Mouse (Mus musculus) kidney, embryonic 16.5 days (tissue): ENCODE results near the gene Klkb1. TPM values are rescaled to one million over a fixed set of nuclear protein-coding genes. Genes with fewer than 3 reads are reported as not detected.

Experiments
- ATAC-seq: fragments of 200-750 bp; cut with Nextera tagmentation; 2 replicates; pipeline ENCODE4 v1.8.0; 2017; ENCODE audit warnings: moderate TSS enrichment; ENCODE audit not compliant: low FRiP score, low TSS enrichment
- H3K27ac ChIP-seq: fragments of 300-500 bp; sonication (generic); 2 replicates; pipeline ENCODE4 v1.5.1; 2014; ENCODE audit warnings: low read length
- H3K27me3 ChIP-seq: fragments of 300-500 bp; sonication (generic); 2 replicates; pipeline ENCODE4 v1.6.1; 2014; ENCODE audit warnings: low read length, control low read depth, mixed read lengths; ENCODE audit not compliant: insufficient read depth
- H3K36me3 ChIP-seq: fragments of 300-500 bp; sonication (generic); 2 replicates; pipeline ENCODE4 v1.6.1; 2014; ENCODE audit warnings: low read length, control low read depth, mixed read lengths; ENCODE audit not compliant: insufficient read depth
- H3K4me1 ChIP-seq: fragments of 300-500 bp; sonication (generic); 2 replicates; pipeline ENCODE4 v1.6.1; 2014; ENCODE audit warnings: low read length, control low read depth, mixed read lengths; ENCODE audit not compliant: insufficient read depth
- H3K4me2 ChIP-seq: fragments of 300-500 bp; sonication (generic); replicated peaks from 2 replicates; pipeline ENCODE4 v1.6.1; 2014; ENCODE audit warnings: low read depth, low read length
- H3K4me3 ChIP-seq: fragments of 300-500 bp; sonication (generic); 2 replicates; pipeline ENCODE4 v1.5.1; 2014; ENCODE audit warnings: mild to moderate bottlenecking, low read length
- H3K9ac ChIP-seq: fragments of 300-500 bp; sonication (generic); replicated peaks from 2 replicates; pipeline ENCODE4 v1.6.1; 2014; ENCODE audit warnings: low read length
- H3K9me3 ChIP-seq: fragments of 300-500 bp; sonication (generic); 2 replicates; pipeline ENCODE4 v1.6.1; 2016; ENCODE audit warnings: low read length, control low read depth
- WGBS: fragments of 180-500 bp; shearing (Covaris S2); extraction: QIAGEN DNeasy Blood & Tissue Kit; methylation state at CpG from one replicate; pipeline ENCODE4 v1.1.7; 2014; 5-methylcytosine and 5-hydroxymethylcytosine counted together
- polyA plus RNA-seq: library from polyadenylated mRNA; unstranded; fragments of >200 nt; fragmentation: Nextera tagmentation; extraction: Ambion mirVana; gene quantifications from 2 replicates; pipeline ENCODE4 v1.2.1, GENCODE M21; 2015

Klkb1 gene
- polyA plus RNA-seq, 1 experiment from 2014 or later = 0.22 TPM

- H3K27ac ChIP-seq = no peak overlapping the region
- 88% methylated on average over 4 of the region's 4 CpGs for WGBS
- H3K36me3 ChIP-seq = no peaks in the 10 kb centered on the region
- no peak for ATAC-seq
- no peaks in the 10 kb centered on the region for H3K9me3 ChIP-seq
- H3K9ac ChIP-seq = no peak overlapping the region
- no peak overlapping the region for H3K4me2 ChIP-seq
- no peaks in the 10 kb centered on the region for H3K27me3 ChIP-seq
- no peak overlapping the region for H3K4me3 ChIP-seq
- no peaks in the 10 kb centered on the region for H3K4me1 ChIP-seq
Measured at GRCm38 (mm10) chr8:45274317-45274716, 20.3 kb downstream of the Klkb1 start.

- Histone ChIP-seq H3K36me3 (no peaks in the 10 kb centered on the region), H3K27ac (no peak overlapping the region), H3K9me3 (no peaks in the 10 kb centered on the region; the same call in 1 of the 2 replicates), H3K27me3 (no peaks in the 10 kb centered on the region), H3K9ac (no peak overlapping the region), H3K4me2 (no peak overlapping the region), H3K4me3 (no peak overlapping the region), H3K4me1 (no peaks in the 10 kb centered on the region)
- ATAC-seq = no peak
Measured at GRCm38 (mm10) chr8:45269056-45269455, 25.6 kb downstream of the Klkb1 start.

- H3K9me3 ChIP-seq = no peaks in the 10 kb centered on the region; the same call in 1 of the 2 replicates
- ATAC-seq = no peak
- H3K9ac ChIP-seq = no peak overlapping the region
- H3K4me2 ChIP-seq = no peak overlapping the region
- H3K27me3 ChIP-seq = no peaks in the 10 kb centered on the region
- no peak overlapping the region for H3K27ac ChIP-seq
- H3K4me3 ChIP-seq = no peak overlapping the region
- H3K4me1 ChIP-seq = no peaks in the 10 kb centered on the region
- H3K36me3 ChIP-seq = no peaks in the 10 kb centered on the region
Measured at GRCm38 (mm10) chr8:45268485-45268884, 26.2 kb downstream of the Klkb1 start.

- Histone ChIP-seq H3K27me3 (no peaks in the 10 kb centered on the region), H3K27ac (no peak overlapping the region), H3K4me2 (no peak overlapping the region), H3K4me3 (no peak overlapping the region), H3K36me3 (no peaks in the 10 kb centered on the region), H3K9ac (no peak overlapping the region), H3K9me3 (no peaks in the 10 kb centered on the region; the same call in 1 of the 2 replicates), H3K4me1 (no peaks in the 10 kb centered on the region)
- ATAC-seq = no peak
- WGBS = 64% methylated on average over 4 of the region's 4 CpGs
Measured at GRCm38 (mm10) chr8:45267611-45268391, 26.9 kb downstream of the Klkb1 start.

GRCm38 (mm10) chr8:45266993-45267392 lies 27.7 kb downstream of the Klkb1 start:
- Histone ChIP-seq H3K9me3 (no peaks in the 10 kb centered on the region; the same call in 1 of the 2 replicates), H3K27ac (no peak overlapping the region), H3K4me3 (no peak overlapping the region), H3K9ac (no peak overlapping the region), H3K4me2 (no peak overlapping the region), H3K36me3 (no peaks in the 10 kb centered on the region), H3K4me1 (no peaks in the 10 kb centered on the region), H3K27me3 (no peaks in the 10 kb centered on the region)
- WGBS = 82% methylated on average over 8 of the region's 8 CpGs
- ATAC-seq = no peak

- H3K27me3 ChIP-seq = no peaks in the 10 kb centered on the region
- no peak overlapping the region for H3K4me2 ChIP-seq
- no peak overlapping the region for H3K27ac ChIP-seq
- 83% methylated on average over 4 of the region's 4 CpGs for whole genome bisulfite sequencing
- no peak for ATAC-seq
- H3K4me3 ChIP-seq = no peak overlapping the region
- H3K4me1 ChIP-seq = no peaks in the 10 kb centered on the region
- H3K9ac ChIP-seq = no peak overlapping the region
- no peaks in the 10 kb centered on the region for H3K36me3 ChIP-seq
- H3K9me3 ChIP-seq = no peaks in the 10 kb centered on the region; the same call in 1 of the 2 replicates
Measured at GRCm38 (mm10) chr8:45264918-45265317, 29.7 kb downstream of the Klkb1 start.

GRCm38 (mm10) chr8:45262851-45263250 lies 31.8 kb downstream of the Klkb1 start:
- no peak overlapping the region for H3K27ac ChIP-seq
- 91% methylated on average over 3 of the region's 3 CpGs for WGBS
- ATAC-seq = no peak
- no peaks in the 10 kb centered on the region for H3K4me1 ChIP-seq
- H3K9ac ChIP-seq = no peak overlapping the region
- H3K9me3 ChIP-seq = no peaks in the 10 kb centered on the region; the same call in 1 of the 2 replicates
- H3K4me2 ChIP-seq = no peak overlapping the region
- no peaks in the 10 kb centered on the region for H3K36me3 ChIP-seq
- H3K27me3 ChIP-seq = no peaks in the 10 kb centered on the region
- H3K4me3 ChIP-seq = no peak overlapping the region

GRCm38 (mm10) chr8:45261920-45262319 lies 32.7 kb downstream of the Klkb1 start, which contains the start of gene F11:
TSS of gene F11 (minus strand) at chr8:45262031.
- no peak within 1 kb of the TSS for H3K4me2 ChIP-seq
- no peaks in the 10 kb centered on the region for H3K4me1 ChIP-seq
- no peak within 1 kb of the TSS for H3K27ac ChIP-seq
- no peak within 1 kb of the TSS for H3K9ac ChIP-seq
- H3K27me3 ChIP-seq = no peaks in the 10 kb centered on the region
- ATAC-seq = no peak
- no peaks in the 10 kb centered on the region for H3K36me3 ChIP-seq
- WGBS = 83% methylated on average over 10 of the region's 10 CpGs
- no peak within 1 kb of the TSS for H3K4me3 ChIP-seq
- H3K9me3 ChIP-seq = no peaks in the 10 kb centered on the region; the same call in 1 of the 2 replicates

- no peak overlapping the region for H3K27ac ChIP-seq
- no peak overlapping the region for H3K4me3 ChIP-seq
- no peaks in the 10 kb centered on the region for H3K9me3 ChIP-seq
- no peaks in the 10 kb centered on the region for H3K36me3 ChIP-seq
- H3K4me1 ChIP-seq = no peaks in the 10 kb centered on the region
- H3K27me3 ChIP-seq = no peaks in the 10 kb centered on the region
- H3K9ac ChIP-seq = no peak overlapping the region
- 69% methylated on average over 8 of the region's 8 CpGs for WGBS
- no peak overlapping the region for H3K4me2 ChIP-seq
- ATAC-seq = no peak
Measured at GRCm38 (mm10) chr8:45258421-45258820, 36.2 kb downstream of the Klkb1 start.

- Histone ChIP-seq H3K27me3 (no peaks in the 10 kb centered on the region), H3K9me3 (no peaks in the 10 kb centered on the region), H3K4me2 (no peak overlapping the region), H3K36me3 (no peaks in the 10 kb centered on the region), H3K4me1 (no peaks in the 10 kb centered on the region), H3K9ac (no peak overlapping the region), H3K27ac (no peak overlapping the region), H3K4me3 (no peak overlapping the region)
- ATAC-seq = no peak
- WGBS = 52% methylated on average over 12 of the region's 12 CpGs
Measured at GRCm38 (mm10) chr8:45255040-45255439, 39.6 kb downstream of the Klkb1 start.
